Mouse (Mus musculus): ENCODE data around the gene Cenpe. TPM values are rescaled to one million over a fixed set of nuclear protein-coding genes. Genes with fewer than 3 reads are reported as not detected.

The Cenpe gene
- polyA plus RNA-seq (2015; fragmentation: Nextera tagmentation; extraction: Ambion mirVana) = 5.4 and 6.0 TPM in 2 replicates

GRCm38 (mm10) chr3:135211805-135212657, at the start of gene Cenpe:
Gene Cenpe, plus strand, starts transcription at chr3:135212537.

DNA sequence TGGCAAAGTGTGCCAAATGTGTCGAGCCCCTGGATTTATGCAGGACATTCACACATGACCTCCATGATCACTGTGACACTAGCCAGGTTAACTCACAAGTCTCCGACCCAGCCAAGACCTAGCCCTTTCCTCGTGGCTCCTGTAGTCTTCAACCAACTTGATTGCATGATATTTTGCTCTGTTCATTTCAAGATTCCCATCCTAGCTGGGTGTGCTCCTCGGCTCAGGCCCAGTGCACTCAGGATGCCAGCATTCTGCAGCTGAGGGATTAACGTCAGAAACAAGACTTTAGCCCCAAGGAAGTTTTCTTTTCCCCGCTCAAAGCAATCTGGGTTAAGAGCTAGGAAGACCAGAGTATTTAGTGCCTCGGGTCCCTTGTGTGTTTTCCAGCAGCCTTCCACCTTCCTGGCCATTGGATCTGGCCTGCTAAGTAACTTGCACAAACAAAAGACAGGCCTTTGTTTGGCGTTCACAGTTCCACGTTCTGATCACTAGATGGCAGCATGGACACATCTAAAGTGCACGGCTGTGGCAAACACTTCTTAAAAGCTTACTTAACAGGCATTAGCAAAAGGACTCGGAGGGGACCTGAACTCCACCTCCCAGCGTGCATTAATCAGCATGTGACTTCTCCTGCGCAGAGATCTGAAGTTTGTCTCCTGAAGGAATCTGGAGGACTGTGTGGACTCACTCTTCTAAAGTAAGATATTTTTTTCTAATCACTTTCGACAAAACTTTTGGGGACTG, 68.5 kb downstream of the Cenpe start, which contains the start of gene Bdh2:
Bdh2 (plus strand) TSS at position 553 of the 747 bp plus-strand sequence.

GRCm38 (mm10) chr3:135307411-135308259, 95.3 kb downstream of the Cenpe start, which contains the start of gene Slc9b2:
Gene Slc9b2, plus strand, starts transcription at chr3:135307700.

Other genes with a start within 250 kb of the Cenpe start
- gene Bdh2, start 68.7 kb downstream of the Cenpe start, polyA plus RNA-seq (2015; fragmentation: Nextera tagmentation; extraction: Ambion mirVana) = 1.3 and 1.9 TPM in 2 replicates
- 0.12 and 0.69 TPM in 2 replicates for gene Slc9b2, start 95.2 kb downstream of the Cenpe start, polyA plus RNA-seq (2015; fragmentation: Nextera tagmentation; extraction: Ambion mirVana)
- gene Slc9b1, start 135.5 kb downstream of the Cenpe start, polyA plus RNA-seq (2015; fragmentation: Nextera tagmentation; extraction: Ambion mirVana) = not detected in 2 replicates
- 29.3 and 30.2 TPM in 2 replicates for gene Cisd2, start 211.4 kb downstream of the Cenpe start, polyA plus RNA-seq (2015; fragmentation: Nextera tagmentation; extraction: Ambion mirVana)
- gene Ube2d3, start 225.6 kb downstream of the Cenpe start, polyA plus RNA-seq (2015; fragmentation: Nextera tagmentation; extraction: Ambion mirVana) = 407 and 433 TPM in 2 replicates

Measured in skeletal muscle tissue, postnatal 0 days (tissue).